Mouse (Mus musculus) forebrain, embryonic 11.5 days (tissue): ENCODE measurements at regions not wholly inside any gene's neighbourhood (a gene's known extent, or its start where the extent isn't known, plus 50 kb on each side); places are given as distances from the start of the nearest gene placed in this dataset.

ENCODE experiments used
- ATAC-seq: fragments of 200-750 bp; cut with Nextera tagmentation; replicated peaks from 2 replicates; pipeline ENCODE4 v1.8.0; 2017; ENCODE audit warnings: moderate TSS enrichment; ENCODE audit not compliant: low FRiP score
- DNase-seq: peaks from one replicate; pipeline ENCODE4 v3.0.0-alpha.2; 2017; ENCODE audit warnings: low spot score
- H3K27ac ChIP-seq: fragments of 300-500 bp; sonication (generic); 2 replicates; pipeline ENCODE4 v1.5.1; 2014; ENCODE audit warnings: low read depth, low read length
- H3K27me3 ChIP-seq: fragments of 300-500 bp; sonication (generic); 2 replicates; pipeline ENCODE4 v1.6.1; 2014; ENCODE audit warnings: mild to moderate bottlenecking, low read length, mixed read lengths; ENCODE audit not compliant: control insufficient read depth, insufficient read depth
- H3K36me3 ChIP-seq: fragments of 300-500 bp; sonication (generic); 2 replicates; pipeline ENCODE4 v1.6.1; 2014; ENCODE audit warnings: mild to moderate bottlenecking, low read length, moderate library complexity, mixed read lengths; ENCODE audit not compliant: control insufficient read depth, insufficient read depth
- H3K4me1 ChIP-seq: fragments of 300-500 bp; sonication (generic); replicated peaks from 2 replicates; pipeline ENCODE4 v1.6.1; 2014; ENCODE audit warnings: low read length, mixed read lengths; ENCODE audit not compliant: control insufficient read depth, insufficient read depth
- H3K4me2 ChIP-seq: fragments of 300-500 bp; sonication (generic); 2 replicates; pipeline ENCODE4 v1.6.1; 2014; ENCODE audit warnings: low read depth, mild to moderate bottlenecking, low read length, moderate library complexity, mixed read lengths; ENCODE audit not compliant: severe bottlenecking
- H3K4me3 ChIP-seq: fragments of 300-500 bp; sonication (generic); 2 replicates; pipeline ENCODE4 v1.5.1; 2014; ENCODE audit warnings: low read depth, low read length
- H3K9ac ChIP-seq: fragments of 300-500 bp; sonication (generic); 2 replicates; pipeline ENCODE4 v1.6.1; 2014; ENCODE audit warnings: low read length
- H3K9me3 ChIP-seq: fragments of 300-500 bp; sonication (generic); 2 replicates; pipeline ENCODE4 v1.6.1; 2016; ENCODE audit warnings: low read length, mixed read lengths; ENCODE audit not compliant: control insufficient read depth
- WGBS: fragments of 180-500 bp; shearing (Covaris S2); extraction: QIAGEN DNeasy Blood & Tissue Kit; methylation state at CpG from one replicate; pipeline ENCODE4 v1.1.7; 2014; 5-methylcytosine and 5-hydroxymethylcytosine counted together

DNA sequence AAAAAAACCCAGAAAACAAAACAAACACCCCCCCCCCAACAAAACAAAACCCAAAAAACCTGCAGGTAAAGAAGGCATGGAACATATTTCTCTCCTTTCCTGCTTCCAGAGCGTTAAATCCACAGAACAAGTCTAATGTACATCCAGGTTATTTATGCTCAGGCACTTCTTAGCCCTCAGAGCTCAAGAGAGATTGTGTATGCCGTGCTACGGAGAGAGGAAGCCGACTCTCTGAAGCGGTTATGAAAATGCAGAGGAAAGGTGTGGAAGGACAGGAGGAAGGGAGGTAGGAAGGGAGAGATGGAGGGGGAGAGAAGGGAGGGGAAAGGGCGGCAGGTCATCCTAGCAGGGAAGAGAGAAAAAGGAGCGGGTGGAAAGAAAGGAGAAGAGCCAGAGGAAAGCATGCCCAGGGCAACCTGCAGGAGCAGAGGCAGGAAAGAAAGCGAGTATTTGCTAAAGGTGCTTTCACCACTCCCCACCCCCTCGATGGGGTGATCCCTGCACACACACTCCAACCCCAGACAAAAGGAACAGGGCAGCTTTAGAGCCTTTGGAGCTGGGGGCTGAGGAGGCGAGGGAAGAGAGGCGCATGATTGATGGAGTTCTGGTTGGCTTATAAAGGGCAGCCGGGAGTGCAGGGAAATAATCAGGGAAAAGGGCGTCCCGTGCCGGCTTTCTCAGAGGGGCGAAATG lies 327.9 kb downstream of the Gm10295 start:
- Histone ChIP-seq H3K4me3 (peak overlapping the region; percentile 15), H3K9me3 (no peaks in the 10 kb centered on the region; the same call in 1 of the 2 replicates), H3K4me1 (peaks cover 2% of the 10 kb centered on the region; the same call in 1 of the 2 replicates), H3K27ac (no peak overlapping the region), H3K36me3 (no peaks in the 10 kb centered on the region), H3K27me3 (no peaks in the 10 kb centered on the region), H3K9ac (peak overlapping the region; percentile 57), H3K4me2 (peak overlapping the region; percentile 52)
- ATAC-seq (peak; percentile 80), DNase-seq (peak; percentile 62)
- 7% methylated on average over 16 of the region's 16 CpGs for WGBS
